Mouse (Mus musculus): ENCODE measurements around the gene Ccdc184.

Ccdc184 gene

DNA sequence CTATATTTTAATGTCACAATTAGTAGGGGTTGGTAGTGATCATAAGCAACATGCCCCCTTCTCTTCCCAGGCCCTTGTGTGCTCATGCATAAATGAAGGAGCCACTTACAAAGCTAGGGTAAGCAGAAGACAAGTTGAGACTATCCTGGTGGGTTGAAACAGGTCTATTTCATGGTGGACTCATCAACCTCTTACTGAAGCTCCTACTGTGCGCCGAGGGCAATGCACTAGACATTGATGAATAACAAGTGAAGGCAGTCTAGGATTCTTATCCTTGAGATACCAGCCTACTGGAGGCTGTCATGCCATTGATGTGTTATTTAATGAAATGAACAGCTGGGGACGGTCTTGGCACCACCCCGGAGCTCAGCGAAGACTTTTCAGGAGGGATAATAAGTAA, 11.7 kb upstream of the Ccdc184 start:
- DNase-seq (ENCODE audit: low read depth, low spot score), result no peak

GRCm38 (mm10) chr15:98155944-98156343, 11.0 kb upstream of the Ccdc184 start:
- DNase-seq (ENCODE audit: low read depth, low spot score), result no peak

- DNase-seq (ENCODE audit: low read depth, low spot score), result no peak
Measured at GRCm38 (mm10) chr15:98157253-98157652, 9.7 kb upstream of the Ccdc184 start.

GRCm38 (mm10) chr15:98161026-98161805, 5.7 kb upstream of the Ccdc184 start:
- DNase-seq (ENCODE audit: low read depth, low spot score), result no peak

- DNase-seq (ENCODE audit: low read depth, low spot score), result no peak
Measured at GRCm38 (mm10) chr15:98162561-98162960, 4.4 kb upstream of the Ccdc184 start.

DNA sequence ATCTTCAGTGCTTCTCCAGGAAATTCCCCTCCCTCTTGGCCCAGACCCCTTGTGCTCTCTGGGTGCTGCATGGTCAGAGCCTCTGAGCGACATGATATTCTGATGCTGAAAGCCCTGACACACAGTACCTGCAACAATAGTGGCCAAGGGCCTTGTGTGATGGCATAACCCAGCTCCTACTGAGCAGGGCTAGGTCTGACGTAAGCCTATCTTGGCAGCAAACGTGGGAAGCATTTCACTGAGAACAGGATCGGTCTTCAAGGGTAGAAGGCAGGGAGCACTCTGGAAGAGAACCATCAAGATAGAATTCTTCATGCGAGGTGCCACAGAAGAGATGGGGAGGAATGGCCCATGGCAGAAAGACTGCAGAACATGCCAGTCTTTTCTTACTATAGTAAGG, 1.4 kb upstream of the Ccdc184 start, which contains the start of gene Asb8:
Gene Asb8, minus strand, starts transcription at position 101 of the 400 bp plus-strand sequence.
- no peak for DNase-seq (ENCODE audit: low read depth, low spot score)

DNA sequence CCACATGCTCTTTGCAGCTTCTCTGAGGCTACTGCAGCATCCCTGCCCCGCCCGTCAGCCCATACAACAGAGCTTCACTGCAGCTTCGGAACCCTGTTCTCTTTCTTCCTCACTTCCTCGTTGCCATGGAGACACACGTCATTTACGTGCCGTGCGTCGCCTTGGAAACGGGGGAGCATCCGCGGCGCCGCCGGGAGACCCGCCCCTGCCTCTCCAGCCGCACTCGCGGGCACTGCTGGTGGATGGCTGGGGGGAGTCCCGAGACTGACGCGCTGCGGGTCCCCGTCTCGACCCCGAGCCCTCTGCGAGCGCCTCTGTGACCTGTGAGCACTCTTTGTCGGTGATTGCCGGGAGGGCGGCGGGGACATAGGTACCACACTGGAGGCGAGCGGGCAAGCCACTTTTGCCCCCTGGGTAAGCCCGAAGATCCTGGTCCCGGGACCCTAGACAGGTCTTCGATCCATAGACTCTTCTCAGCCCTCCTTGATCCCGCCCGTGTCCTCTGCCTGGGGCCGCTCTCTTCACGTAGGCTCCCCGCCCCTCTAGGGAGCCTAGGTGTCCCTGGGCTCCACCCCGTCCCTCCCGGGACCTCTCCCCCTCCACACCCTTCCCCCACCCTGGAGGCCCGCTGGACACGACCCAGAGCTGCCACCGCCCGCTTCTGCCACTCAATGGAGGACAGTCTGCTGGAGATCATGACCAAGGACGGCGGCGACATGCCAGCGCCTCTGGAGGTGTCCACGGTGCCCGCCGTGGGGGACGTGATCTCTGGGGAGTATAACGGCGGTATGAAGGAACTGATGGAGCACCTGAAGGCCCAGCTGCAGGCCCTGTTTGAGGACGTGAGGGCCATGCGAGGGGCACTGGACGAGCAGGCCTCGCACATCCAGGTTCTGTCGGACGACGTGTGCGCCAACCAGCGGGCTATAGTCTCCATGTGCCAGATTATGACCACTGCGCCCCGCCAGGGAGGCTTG, 975 bp downstream of the Ccdc184 start:
- DNase-seq (ENCODE audit: low read depth, low spot score), result no peak

- DNase-seq (ENCODE audit: low read depth, low spot score), result no peak
Measured at GRCm38 (mm10) chr15:98168622-98169004, 1.7 kb downstream of the Ccdc184 start.

DNA sequence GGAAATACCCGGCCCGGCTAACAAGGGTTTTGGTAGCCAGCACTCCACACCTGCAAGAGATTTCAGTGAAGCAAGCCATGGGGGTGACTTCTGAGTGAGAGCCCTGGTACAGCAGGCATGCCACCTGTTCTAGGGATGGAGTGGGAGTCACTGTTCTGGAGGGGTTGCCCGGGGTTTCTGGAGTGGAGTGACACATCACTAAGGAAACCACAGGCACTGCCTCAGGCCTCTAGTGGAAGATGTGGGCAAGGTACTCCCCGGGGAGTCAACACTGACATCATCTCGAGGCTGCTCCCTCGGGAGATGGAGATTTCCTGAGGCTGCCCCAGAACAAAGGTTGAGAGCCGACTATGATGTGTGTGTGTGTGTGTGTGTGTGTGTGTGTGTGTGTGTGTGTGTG, 3.4 kb downstream of the Ccdc184 start:
- no peak for DNase-seq (ENCODE audit: low read depth, low spot score)

- DNase-seq (ENCODE audit: low read depth, low spot score), result no peak
Measured at GRCm38 (mm10) chr15:98170917-98171316, 4.0 kb downstream of the Ccdc184 start.

GRCm38 (mm10) chr15:98172113-98172512, 5.2 kb downstream of the Ccdc184 start:
- DNase-seq (ENCODE audit: low read depth, low spot score), result no peak

DNA sequence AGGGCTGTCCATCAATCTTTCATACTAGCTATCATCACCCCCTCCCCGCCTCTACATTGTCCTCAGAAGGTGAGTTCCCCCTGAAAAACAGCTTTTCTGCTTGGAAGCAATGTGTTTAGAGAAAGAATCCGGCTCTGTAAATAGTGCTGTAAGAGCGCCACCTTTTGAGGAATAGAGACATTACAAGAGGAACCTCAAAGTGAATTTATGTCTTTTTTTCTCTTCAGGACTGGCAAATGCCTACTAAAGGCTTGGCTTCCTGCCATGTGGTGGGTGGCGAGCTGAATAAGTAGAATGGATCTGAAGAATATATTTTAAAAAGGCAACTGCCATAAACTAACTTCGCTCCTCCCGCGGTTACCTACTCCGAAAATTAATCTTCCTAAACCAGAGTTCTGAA, 6.9 kb downstream of the Ccdc184 start:
- no peak for DNase-seq (ENCODE audit: low read depth, low spot score)

- DNase-seq (ENCODE audit: low read depth, low spot score), result no peak
Measured at GRCm38 (mm10) chr15:98177320-98177719, 10.4 kb downstream of the Ccdc184 start.

- no peak for DNase-seq (ENCODE audit: low read depth, low spot score)
Measured at GRCm38 (mm10) chr15:98180567-98181131, 13.7 kb downstream of the Ccdc184 start.

DNA sequence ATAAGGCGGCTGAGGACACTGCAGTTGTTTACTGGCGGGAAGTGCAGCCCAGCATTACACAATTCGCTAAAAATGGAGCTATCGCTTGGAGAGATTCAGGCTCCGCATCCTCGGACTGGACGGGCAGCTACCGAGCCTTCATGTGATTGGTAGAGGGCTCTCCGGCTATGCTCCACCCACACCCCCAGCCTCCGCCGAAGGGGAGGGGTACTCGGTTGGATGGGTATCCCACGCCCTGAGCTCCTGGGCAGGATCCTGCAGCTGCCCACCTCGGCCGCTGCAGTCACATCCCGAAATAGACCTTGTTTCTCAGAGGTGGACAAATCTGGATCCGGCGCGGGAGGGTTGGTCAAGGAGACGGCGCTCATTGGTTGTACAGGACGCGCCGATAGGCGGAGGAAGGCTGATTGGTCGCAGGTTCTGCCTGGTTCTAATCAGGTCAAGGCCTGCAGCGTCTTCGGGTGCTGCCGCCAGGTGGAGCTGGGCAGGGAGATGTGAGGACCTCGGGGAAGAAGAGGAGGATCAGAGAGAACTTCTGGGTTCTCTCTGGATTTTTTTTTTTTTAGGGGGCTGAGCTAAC, 14.3 kb downstream of the Ccdc184 start:
- peak; percentile 24 for DNase-seq (ENCODE audit: low read depth, low spot score)

- no peak for DNase-seq (ENCODE audit: low read depth, low spot score)
Measured at GRCm38 (mm10) chr15:98181856-98182570, 15.1 kb downstream of the Ccdc184 start.

DNA sequence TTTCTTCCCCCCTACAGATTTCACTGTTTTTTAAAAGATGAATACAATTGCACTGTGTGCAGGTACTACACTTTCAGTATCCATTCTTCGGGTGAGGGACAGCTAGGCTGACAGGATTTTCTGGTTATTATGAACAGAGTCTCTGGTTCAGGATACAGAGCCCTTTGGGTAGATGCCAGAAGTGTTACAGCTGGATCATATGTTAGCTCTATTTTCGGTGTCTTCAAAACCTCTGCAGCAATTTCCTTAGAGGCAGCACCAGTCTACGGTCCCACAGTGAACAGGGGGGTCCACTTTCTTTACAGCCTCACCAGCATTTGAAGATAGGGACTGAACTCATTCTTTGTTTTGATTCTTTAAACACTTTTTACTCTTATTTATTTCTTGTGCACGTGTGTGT, 17.5 kb downstream of the Ccdc184 start:
- DNase-seq (ENCODE audit: low read depth, low spot score), result no peak

DNA sequence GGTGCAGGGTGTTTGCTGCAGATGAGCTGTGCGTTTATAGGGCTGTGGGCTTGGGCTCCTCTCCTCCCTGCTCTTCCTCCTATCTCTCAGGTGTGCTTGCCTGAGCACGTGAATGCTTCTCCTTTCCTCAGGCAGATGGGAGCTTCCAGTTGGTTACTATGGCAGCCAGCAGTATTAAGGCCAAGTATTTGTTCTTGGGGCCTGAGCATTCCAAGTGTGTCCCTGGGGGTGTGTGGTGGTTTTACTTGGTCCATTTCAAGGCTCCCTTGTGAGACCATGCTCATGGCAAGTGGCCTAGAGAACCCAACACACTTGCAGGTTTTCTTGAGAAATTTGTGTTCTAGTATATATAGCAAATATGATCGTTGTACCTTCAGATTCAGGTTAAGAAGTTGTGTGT, 28.5 kb downstream of the Ccdc184 start, which contains the start of gene Olfr288:
Gene Olfr288, minus strand, starts transcription at position 101 of the 400 bp plus-strand sequence.
- no peak for DNase-seq (ENCODE audit: low read depth, low spot score)

- no peak for DNase-seq (ENCODE audit: low read depth, low spot score)
Measured at GRCm38 (mm10) chr15:98209676-98210075, 42.7 kb downstream of the Ccdc184 start.

GRCm38 (mm10) chr15:98213336-98213870, 46.4 kb downstream of the Ccdc184 start:
- DNase-seq (ENCODE audit: low read depth, low spot score), result no peak

GRCm38 (mm10) chr15:98214130-98214529, 47.2 kb downstream of the Ccdc184 start:
- DNase-seq (ENCODE audit: low read depth, low spot score), result no peak

Data from c-Kit-negative CD71-positive TER-119-positive erythroid progenitor cells, embryonic 14.5 days (primary cell).